In the genomic region with DNA sequence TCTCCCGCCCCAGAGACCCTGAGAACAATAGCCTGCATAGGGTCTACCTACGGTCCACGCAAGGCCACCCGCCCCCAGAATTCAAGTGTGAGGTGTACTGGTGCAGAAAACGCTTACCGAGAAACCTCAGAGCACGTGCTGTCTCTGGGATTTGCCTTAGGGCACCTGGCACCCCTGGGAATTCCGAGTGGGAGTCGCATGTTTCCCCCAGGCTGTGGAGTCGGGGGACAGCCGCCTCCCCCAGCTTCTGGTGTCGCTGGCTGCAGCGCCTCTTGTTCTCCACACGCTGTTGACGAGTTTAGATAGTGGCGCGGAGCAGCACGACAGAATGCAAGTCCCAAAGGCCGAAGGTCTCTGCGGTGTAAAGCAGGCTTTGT, we compare ENCODE assay signal across 8 mouse cellular contexts. TPM values are rescaled to one million over a fixed set of nuclear protein-coding genes. Genes with fewer than 3 reads are reported as not detected.
A peak's percentile ranks its signal among the peaks of the same experiment; 100 is the strongest.
DNase-seq lines count a peak whose midpoint lies in the region; ATAC-seq and TF ChIP-seq lines count a peak whose summit lies in the region.

No protein-coding gene starts in this region.

- intact Hi-C loops in left cerebral cortex, postnatal 25 days (cut with DNase I): no loop called here

- H3K36me3 ChIP-seq in forebrain, postnatal 0 days (ENCODE audit: insufficient read depth): no peaks in the 10 kb centered on the region
- no peaks in the 10 kb centered on the region for H3K36me3 ChIP-seq in kidney, postnatal 0 days (ENCODE audit: insufficient read depth, low read length)
- no peaks in the 10 kb centered on the region for H3K36me3 ChIP-seq in neural tube, embryonic 11.5 days (ENCODE audit: control insufficient read depth, insufficient read depth, low read length)

- H3K27ac ChIP-seq in forebrain, postnatal 0 days (ENCODE audit: low read depth, low read length): peak overlapping the region; percentile 97
- no peak overlapping the region for H3K27ac ChIP-seq in kidney, postnatal 0 days
- peak overlapping the region; percentile 75 for H3K27ac ChIP-seq in neural tube, embryonic 11.5 days (ENCODE audit: low read depth, low read length)

- peak; percentile 7 for ATAC-seq in forebrain, postnatal 0 days
- no peak for ATAC-seq in kidney, postnatal 0 days (replicated peaks; ENCODE audit: low FRiP score, low read depth)
- peak; percentile 14; the same call in 1 of the 2 replicates for ATAC-seq in neural tube, embryonic 11.5 days (ENCODE audit: insufficient read depth, low FRiP score, low TSS enrichment)

- H3K4me1 ChIP-seq in forebrain, postnatal 0 days (ENCODE audit: insufficient read depth): peaks cover 4% of the 10 kb centered on the region; the same call in 1 of the 2 replicates
- H3K4me1 ChIP-seq in kidney, postnatal 0 days (replicated peaks; ENCODE audit: insufficient read depth, low read length): peaks cover 21% of the 10 kb centered on the region; the same call in 1 of the 2 replicates
- H3K4me1 ChIP-seq in neural tube, embryonic 11.5 days (ENCODE audit: control insufficient read depth, insufficient read depth, low read length): 0 out of 2 replicates have a peak, but pooled peaks cover 3% of the 10 kb centered on the region

- H3K9ac ChIP-seq in forebrain, postnatal 0 days: peak overlapping the region; percentile 97
- peak overlapping the region; percentile 40 for H3K9ac ChIP-seq in kidney, postnatal 0 days (ENCODE audit: low read depth, low read length)
- H3K9ac ChIP-seq in neural tube, embryonic 11.5 days (ENCODE audit: low read length): peak overlapping the region; percentile 80

- H3K9me3 ChIP-seq in forebrain, postnatal 0 days (ENCODE audit: low read length): no peaks in the 10 kb centered on the region
- no peaks in the 10 kb centered on the region for H3K9me3 ChIP-seq in kidney, postnatal 0 days (replicated peaks; ENCODE audit: low read length)
- no peaks in the 10 kb centered on the region for H3K9me3 ChIP-seq in neural tube, embryonic 11.5 days (ENCODE audit: control insufficient read depth, low read length)

- peak overlapping the region; percentile 71 for H3K4me2 ChIP-seq in forebrain, postnatal 0 days (ENCODE audit: low read depth)
- peak overlapping the region; percentile 95 for H3K4me2 ChIP-seq in kidney, postnatal 0 days (ENCODE audit: low read length)
- peak overlapping the region; percentile 85 for H3K4me2 ChIP-seq in neural tube, embryonic 11.5 days (ENCODE audit: low read depth)

- peak overlapping the region; percentile 83 for H3K4me3 ChIP-seq in forebrain, postnatal 0 days (ENCODE audit: low read depth, low read length)
- H3K4me3 ChIP-seq in kidney, postnatal 0 days (replicated peaks; ENCODE audit: low read depth, low read length): peak overlapping the region; percentile 46
- peak overlapping the region; percentile 56 for H3K4me3 ChIP-seq in neural tube, embryonic 11.5 days (ENCODE audit: low read depth, low read length)

- peak; percentile 13 to 25 for DNase-seq in left cerebral cortex, postnatal 25 days (ENCODE audit: low spot score in 2 of 2)
- no peak for DNase-seq in left cerebral cortex, adult 18-20 months (ENCODE audit: low spot score in 2 of 2)
- DNase-seq in cerebellum, postnatal 10 days: peak; percentile 62 to 66
- DNase-seq in forebrain, postnatal 0 days: peak; percentile 74
- peak; percentile 18 for DNase-seq in kidney, postnatal 0 days (ENCODE audit: low spot score)
- no peak for DNase-seq in neural tube, embryonic 11.5 days (ENCODE audit: low spot score)
- DNase-seq in MN1 (ENCODE audit: low spot score): no peak
- DNase-seq in gastrocnemius, postnatal 25 days: no peak

- no peaks in the 10 kb centered on the region for H3K27me3 ChIP-seq in forebrain, postnatal 0 days (ENCODE audit: insufficient read depth, low read length)
- H3K27me3 ChIP-seq in kidney, postnatal 0 days (ENCODE audit: insufficient read depth, low read length): peaks cover 19% of the 10 kb centered on the region
- no peaks in the 10 kb centered on the region for H3K27me3 ChIP-seq in neural tube, embryonic 11.5 days (ENCODE audit: control insufficient read depth, insufficient read depth, low read length)

- peak; percentile 30; the same call in 1 of the 2 replicates for TF ChIP-seq CTCF in forebrain, postnatal 0 days (IDR thresholded peaks at IDR 0.05; ENCODE audit: low read depth)
- TF ChIP-seq CTCF in kidney, postnatal 0 days (IDR thresholded peaks at IDR 0.05; ENCODE audit: low read depth): no peak

- WGBS in forebrain, postnatal 0 days: 1% methylated on average over 20 of the region's 20 CpGs
- WGBS in kidney, postnatal 0 days: under 1% methylated on average over 20 of the region's 20 CpGs
- whole genome bisulfite sequencing in neural tube, embryonic 11.5 days: under 1% methylated on average over 20 of the region's 20 CpGs

RNA-seq across cellular contexts. Expression of a gene that starts 1.9 kb away (rescaled TPM):
- total RNA-seq in left cerebral cortex, postnatal 25 days (2021): 10 to 100 TPM; 27.7 to 31.5 TPM
- total RNA-seq in left cerebral cortex, adult 18-20 months (2021): 10 to 100 TPM; 18.2 to 20.6 TPM
- total RNA-seq in forebrain, postnatal 0 days (2014; rRNA removed): 274 and 315 TPM in 2 replicates
- polyA plus RNA-seq in forebrain, postnatal 0 days (2015; fragmentation: Nextera tagmentation; extraction: Ambion mirVana): 272 and 290 TPM in 2 replicates
- 1.7 and 2.1 TPM in 2 replicates for polyA plus RNA-seq in kidney, postnatal 0 days (2015; fragmentation: Nextera tagmentation; extraction: Ambion mirVana)
- 102 and 104 TPM in 2 replicates for polyA plus RNA-seq in neural tube, embryonic 11.5 days (2014; fragmentation: Nextera tagmentation; extraction: Ambion mirVana)
- 1 to 10 TPM; 1.0 to 2.0 TPM for total RNA-seq in gastrocnemius, postnatal 25 days (2021)

RNA-seq across cellular contexts. Expression of a gene that starts 46.7 kb away (rescaled TPM):
- 1 to 10 TPM; 6.7 to 8.0 TPM for total RNA-seq in left cerebral cortex, postnatal 25 days (2021)
- total RNA-seq in left cerebral cortex, adult 18-20 months (2021): 1 to 10 TPM; 2.8 to 5.3 TPM
- 15.1 and 15.5 TPM in 2 replicates for total RNA-seq in forebrain, postnatal 0 days (2014; rRNA removed)
- 42.4 and 45.5 TPM in 2 replicates for polyA plus RNA-seq in forebrain, postnatal 0 days (2015; fragmentation: Nextera tagmentation; extraction: Ambion mirVana)
- 171 and 175 TPM in 2 replicates for polyA plus RNA-seq in kidney, postnatal 0 days (2015; fragmentation: Nextera tagmentation; extraction: Ambion mirVana)
- polyA plus RNA-seq in neural tube, embryonic 11.5 days (2014; fragmentation: Nextera tagmentation; extraction: Ambion mirVana): 335 and 359 TPM in 2 replicates
- 1 to 10 TPM; 3.2 to 6.5 TPM for total RNA-seq in gastrocnemius, postnatal 25 days (2021)

Comparison
In these comparisons a context has a peak if more than half of its experiments do, and no peak if none do; other contexts are left out.
1. DNase-seq: peak in left cerebral cortex, postnatal 25 days (2 of 2), cerebellum, postnatal 10 days (2 of 2), forebrain, postnatal 0 days (single experiment) and kidney, postnatal 0 days (single experiment); none in left cerebral cortex, adult 18-20 months (0 of 2), neural tube, embryonic 11.5 days (single experiment), MN1 (single experiment) and gastrocnemius, postnatal 25 days (single experiment).
2. H3K9ac ChIP-seq: peak in every context shown above with its lines; median percentile 97 in forebrain, postnatal 0 days; 80 in neural tube, embryonic 11.5 days; 40 in kidney, postnatal 0 days.
3. Peak in every context shown above with its lines, with median percentiles within 50 percentile points of each other: H3K4me2 ChIP-seq and H3K4me3 ChIP-seq.